Mouse (Mus musculus): Measurements from ENCODE around the gene Ttll6.

GRCm38 (mm10) chr11:96143766-96144165 lies 10.2 kb downstream of the Ttll6 start:
- TF ChIP-seq MAFK (IDR thresholded peaks at IDR 0.05; ENCODE audit: insufficient read depth, low read depth, low read length): no peak
- TF ChIP-seq ZNF384 (IDR thresholded peaks at IDR 0.05; ENCODE audit: low read depth, low read length): no peak
- no peak for TF ChIP-seq HCFC1 (IDR thresholded peaks at IDR 0.05; ENCODE audit: borderline replicate concordance, insufficient read depth, low read length)

Measured in ES-E14 (cell line).